Mouse (Mus musculus) spleen, adult 2 months (tissue): ENCODE data around the gene Kat7.

Experiments used
- CTCF ChIP-seq: fragments of 200-500 bp; IDR thresholded peaks from 2 replicates; pipeline ENCODE4 v1.5.1; 2011; ENCODE audit warnings: mild to moderate bottlenecking, inconsistent platforms; ENCODE audit not compliant: insufficient read depth, insufficient read length, insufficient replicate concordance; ENCODE audit errors: extremely low read depth
- POLR2A ChIP-seq: fragments of 200-500 bp; IDR thresholded peaks from 2 replicates; pipeline ENCODE4 v1.6.1; 2011; ENCODE audit warnings: low read depth, low read length, inconsistent platforms

GRCm38 (mm10) chr11:95325832-95326231, 15.8 kb upstream of the Kat7 start:
- TF ChIP-seq POLR2A (no peak), CTCF (no peak)
